Mouse (Mus musculus): Measurements from ENCODE around the gene Ntn1. TPM values are rescaled to one million over a fixed set of nuclear protein-coding genes. Genes with fewer than 3 reads are reported as not detected.

Ntn1 gene
- polyA plus RNA-seq, 1 experiment from 2014 or later, result 67.1 TPM

- POLR2A ChIA-PET, result no interaction called here
These were observed 123.7 kb downstream of the Ntn1 start for GRCm38 (mm10) chr11:68276945-68277344.

GRCm38 (mm10) chr11:68274331-68274811 lies 126.3 kb downstream of the Ntn1 start:
- TF ChIP-seq CTCF (IDR thresholded peaks at IDR 0.05), result no peak
- ChIA-PET POLR2A (no interaction called here), CTCF (interaction anchor here (1.0 kb wide), 1 partner anchor 32 kb away, joined by 3 read pairs; no protein-coding TSS in a partner anchor)
- no peaks in the 10 kb centered on the region for H3K27me3 ChIP-seq
- no peak for ATAC-seq
- DNase-seq (ENCODE audit: low read depth, low spot score), result no peak
- in situ Hi-C loops (cut with MboI; ENCODE audit: low pct_unique_long_range_greater_than_20kb), result no loop called here

More at GRCm38 (mm10) chr11:68276945-68277344, 123.7 kb downstream of the Ntn1 start:
- TF ChIP-seq CTCF (IDR thresholded peaks at IDR 0.05), result no peak
- in situ Hi-C loops (cut with MboI; ENCODE audit: low pct_unique_long_range_greater_than_20kb), result no loop called here
- DNase-seq (ENCODE audit: low read depth, low spot score) (no peak), ATAC-seq (no peak)
- H3K27me3 ChIP-seq, result no peaks in the 10 kb centered on the region
- CTCF ChIA-PET, result no interaction called here

- ChIA-PET CTCF (no interaction called here), POLR2A (no interaction called here)
- DNase-seq (ENCODE audit: low read depth, low spot score) (no peak), ATAC-seq (no peak)
- in situ Hi-C loops (cut with MboI; ENCODE audit: low pct_unique_long_range_greater_than_20kb), result no loop called here
- TF ChIP-seq CTCF (IDR thresholded peaks at IDR 0.05), result no peak
- H3K27me3 ChIP-seq, result no peaks in the 10 kb centered on the region
These were observed 126.8 kb downstream of the Ntn1 start for GRCm38 (mm10) chr11:68273855-68274254.

GRCm38 (mm10) chr11:68270730-68271467 lies 129.7 kb downstream of the Ntn1 start:
- in situ Hi-C loops (cut with MboI; ENCODE audit: low pct_unique_long_range_greater_than_20kb), result no loop called here
- no peaks in the 10 kb centered on the region for H3K27me3 ChIP-seq
- ChIA-PET CTCF (interaction anchor here (1.3 kb wide), 1 partner anchor 23 kb away, joined by 3 read pairs; no protein-coding TSS in a partner anchor), POLR2A (no interaction called here)
- DNase-seq (ENCODE audit: low read depth, low spot score) (no peak), ATAC-seq (no peak)
- no peak for TF ChIP-seq CTCF (IDR thresholded peaks at IDR 0.05)

GRCm38 (mm10) chr11:68264276-68264675 lies 136.3 kb downstream of the Ntn1 start:
- ATAC-seq (no peak), DNase-seq (ENCODE audit: low read depth, low spot score) (no peak)
- CTCF ChIA-PET, result no interaction called here
- H3K27me3 ChIP-seq, result no peaks in the 10 kb centered on the region
- no peak for TF ChIP-seq CTCF (IDR thresholded peaks at IDR 0.05)
- in situ Hi-C loops (cut with MboI; ENCODE audit: low pct_unique_long_range_greater_than_20kb), result no loop called here
- POLR2A ChIA-PET, result no interaction called here

- no peak for DNase-seq (ENCODE audit: low read depth, low spot score)
- H3K27me3 ChIP-seq, result no peaks in the 10 kb centered on the region
- no peak for ATAC-seq
- TF ChIP-seq CTCF (IDR thresholded peaks at IDR 0.05), result no peak
- POLR2A ChIA-PET, result no interaction called here
- CTCF ChIA-PET, result no interaction called here
- in situ Hi-C loops (cut with MboI; ENCODE audit: low pct_unique_long_range_greater_than_20kb), result no loop called here
These were observed 137.5 kb downstream of the Ntn1 start for GRCm38 (mm10) chr11:68263100-68263499.

- H3K27me3 ChIP-seq, result no peaks in the 10 kb centered on the region
- no peak for ATAC-seq
- ChIA-PET CTCF (interaction anchor here (0.9 kb wide), 1 partner anchor 13 kb away, joined by 3 read pairs; no protein-coding TSS in a partner anchor), POLR2A (no interaction called here)
- no peak for DNase-seq (ENCODE audit: low read depth, low spot score)
- in situ Hi-C loops (cut with MboI; ENCODE audit: low pct_unique_long_range_greater_than_20kb), result no loop called here
- TF ChIP-seq CTCF (IDR thresholded peaks at IDR 0.05), result no peak
These were observed 139.3 kb downstream of the Ntn1 start for GRCm38 (mm10) chr11:68261162-68261892.

GRCm38 (mm10) chr11:68260399-68260798 lies 140.2 kb downstream of the Ntn1 start:
- ChIA-PET POLR2A (no interaction called here), CTCF (no interaction called here)
- DNase-seq (ENCODE audit: low read depth, low spot score) (no peak), ATAC-seq (no peak)
- H3K27me3 ChIP-seq, result no peaks in the 10 kb centered on the region
- in situ Hi-C loops (cut with MboI; ENCODE audit: low pct_unique_long_range_greater_than_20kb), result no loop called here
- no peak for TF ChIP-seq CTCF (IDR thresholded peaks at IDR 0.05)

- no peak for DNase-seq (ENCODE audit: low read depth, low spot score)
- CTCF ChIA-PET, result no interaction called here
- ATAC-seq, result no peak
- no peaks in the 10 kb centered on the region for H3K27me3 ChIP-seq
- in situ Hi-C loops (cut with MboI; ENCODE audit: low pct_unique_long_range_greater_than_20kb), result no loop called here
- POLR2A ChIA-PET, result no interaction called here
- no peak for TF ChIP-seq CTCF (IDR thresholded peaks at IDR 0.05)
These were observed 142.1 kb downstream of the Ntn1 start for GRCm38 (mm10) chr11:68258498-68258897.

GRCm38 (mm10) chr11:68253531-68253930 lies 147.1 kb downstream of the Ntn1 start:
- no peaks in the 10 kb centered on the region for H3K27me3 ChIP-seq
- in situ Hi-C loops (cut with MboI; ENCODE audit: low pct_unique_long_range_greater_than_20kb), result no loop called here
- ChIA-PET CTCF (no interaction called here), POLR2A (interaction anchor here (0.9 kb wide), 1 partner anchor 38 kb away, joined by 3 read pairs; no protein-coding TSS in a partner anchor)
- TF ChIP-seq CTCF (IDR thresholded peaks at IDR 0.05), result no peak
- DNase-seq (ENCODE audit: low read depth, low spot score) (no peak), ATAC-seq (no peak)

GRCm38 (mm10) chr11:68250106-68250505 lies 150.5 kb downstream of the Ntn1 start:
- CTCF ChIA-PET, result interaction anchor here (1.8 kb wide), 1 partner anchor 93 kb away, joined by 4 read pairs; no protein-coding TSS in a partner anchor
- DNase-seq (ENCODE audit: low read depth, low spot score) (no peak), ATAC-seq (no peak)
- H3K27me3 ChIP-seq, result no peaks in the 10 kb centered on the region
- in situ Hi-C loops (cut with MboI; ENCODE audit: low pct_unique_long_range_greater_than_20kb), result no loop called here
- TF ChIP-seq CTCF (IDR thresholded peaks at IDR 0.05), result no peak
- POLR2A ChIA-PET, result no interaction called here
